Mouse (Mus musculus): ENCODE results near the gene Uevld.

DNA sequence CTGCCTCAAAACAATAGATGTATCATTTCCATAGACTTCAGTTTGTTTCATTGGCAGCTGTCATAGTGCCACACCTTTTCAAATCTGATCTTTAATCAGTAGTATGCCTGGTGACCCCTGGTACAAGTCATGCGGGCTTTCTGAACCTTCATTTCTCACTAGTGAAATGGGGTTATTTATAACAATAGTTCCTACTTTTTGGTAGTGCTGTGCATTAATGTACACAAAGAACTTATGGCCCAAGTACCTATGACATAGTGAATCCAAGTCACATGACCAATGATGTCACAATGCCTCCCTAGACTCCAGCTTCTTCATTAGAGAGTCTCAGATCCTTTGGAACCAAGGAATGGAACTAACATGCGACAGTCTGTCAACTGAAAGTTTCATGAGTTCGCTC, 25.0 kb upstream of the Uevld start, which contains the start of gene Gm9999:
- TF ChIP-seq CTCF (IDR thresholded peaks at IDR 0.05; ENCODE audit: extremely low read depth, insufficient read depth, insufficient read length, insufficient replicate concordance) (no peak), POLR2A (IDR thresholded peaks at IDR 0.05; ENCODE audit: low read depth, low read length) (no peak)
